Mouse (Mus musculus) G1E (cell line): ENCODE data around the gene Dbil5.

ENCODE experiments used
- CTCF ChIP-seq: IDR thresholded peaks from 2 replicates; pipeline ENCODE4 v1.5.1; 2012; ENCODE audit warnings: low read depth, low read length, inconsistent platforms, mixed read lengths
- GATA1 ChIP-seq: IDR thresholded peaks from 2 replicates; pipeline ENCODE4 v1.6.1; 2012; ENCODE audit warnings: borderline replicate concordance, low read length, inconsistent platforms, mixed read lengths
- GATA2 ChIP-seq: IDR thresholded peaks from 2 replicates; pipeline ENCODE4 v1.6.1; 2012; ENCODE audit warnings: low read depth, low read length, inconsistent platforms, borderline replicate concordance
- TAL1 ChIP-seq: conservative IDR thresholded peaks from 2 replicates; pipeline ENCODE4 v1.6.1; 2012; ENCODE audit warnings: low read depth, low read length, inconsistent platforms, mixed read lengths

GRCm38 (mm10) chr11:76213841-76214240 lies 3.6 kb upstream of the Dbil5 start:
- TF ChIP-seq CTCF = no peak
- TF ChIP-seq GATA1 = no peak
- no peak for TF ChIP-seq TAL1
- TF ChIP-seq GATA2 = no peak
